Mouse (Mus musculus): ENCODE results near the gene Suds3. TPM values are rescaled to one million over a fixed set of nuclear protein-coding genes. Genes with fewer than 3 reads are reported as not detected.

Gene Suds3
- 94.9 TPM for total RNA-seq (2023)

GRCm38 (mm10) chr5:117115836-117116366, at the start of gene Suds3:
TSS of gene Suds3 (minus strand) at chr5:117116113.

GRCm38 (mm10) chr5:117119777-117120488, 4.0 kb upstream of the Suds3 start, which contains the start of gene Taok3:
TSS of gene Taok3 (plus strand) at chr5:117120129.

Other genes starting within 250 kb of the Suds3 start
- gene Taok3, start 4.0 kb upstream of the Suds3 start, total RNA-seq (2023), result 105 TPM
- gene Pebp1, start 171.5 kb upstream of the Suds3 start, total RNA-seq (2023), result 119 TPM
- gene Vsig10, start 203.0 kb upstream of the Suds3 start, total RNA-seq (2023), result 0.47 TPM
- 34.0 TPM for gene Wsb2, start 241.2 kb upstream of the Suds3 start, total RNA-seq (2023)

All from CD4-positive naive resting alpha-beta T cell, adult 57 days (primary cell).